Mouse (Mus musculus) G1E-ER4 (cell line): ENCODE results near the gene Catip. TPM values are rescaled to one million over a fixed set of nuclear protein-coding genes. Genes with fewer than 3 reads are reported as not detected.

Experiments
- GATA1 ChIP-seq: IDR thresholded peaks from one replicate; pipeline ENCODE4 v1.8.0; 2012; ENCODE audit warnings: low read length, inconsistent platforms
- polyA plus RNA-seq: library from polyadenylated mRNA; stranded (reverse); fragments of >175 nt; gene quantifications from 2 replicates; pipeline ENCODE4 v1.2.3, GENCODE M21; 2012

Gene Catip
- polyA plus RNA-seq, 1 experiment = not detected

GRCm38 (mm10) chr1:74338626-74339025 is 23.3 kb upstream of the Catip start:
- TF ChIP-seq GATA1 = no peak

GRCm38 (mm10) chr1:74339917-74340316 is 22.0 kb upstream of the Catip start:
- no peak for TF ChIP-seq GATA1

GRCm38 (mm10) chr1:74340361-74340764 is 21.5 kb upstream of the Catip start:
- no peak for TF ChIP-seq GATA1

GRCm38 (mm10) chr1:74341898-74342297 is 20.0 kb upstream of the Catip start:
- TF ChIP-seq GATA1 = no peak

GRCm38 (mm10) chr1:74342308-74342707 is 19.6 kb upstream of the Catip start:
- TF ChIP-seq GATA1 = no peak

GRCm38 (mm10) chr1:74343161-74343560 is 18.7 kb upstream of the Catip start:
- TF ChIP-seq GATA1 = no peak

GRCm38 (mm10) chr1:74344163-74344916 is 17.6 kb upstream of the Catip start:
- no peak for TF ChIP-seq GATA1

GRCm38 (mm10) chr1:74351185-74351769 is 10.6 kb upstream of the Catip start:
- no peak for TF ChIP-seq GATA1

- no peak for TF ChIP-seq GATA1
These were observed 9.3 kb upstream of the Catip start for GRCm38 (mm10) chr1:74352532-74353096.

GRCm38 (mm10) chr1:74353453-74354229 is 8.3 kb upstream of the Catip start:
- no peak for TF ChIP-seq GATA1

- no peak for TF ChIP-seq GATA1
These were observed 4.4 kb upstream of the Catip start for GRCm38 (mm10) chr1:74357531-74357930.

GRCm38 (mm10) chr1:74359952-74360517 is 1.9 kb upstream of the Catip start:
- TF ChIP-seq GATA1 = no peak

GRCm38 (mm10) chr1:74362325-74363229 is 669 bp downstream of the Catip start:
- no peak for TF ChIP-seq GATA1

- no peak for TF ChIP-seq GATA1
These were observed 1.5 kb downstream of the Catip start for GRCm38 (mm10) chr1:74363437-74363836.

GRCm38 (mm10) chr1:74364270-74364669 is 2.4 kb downstream of the Catip start:
- TF ChIP-seq GATA1 = no peak
